Mouse (Mus musculus) neural tube, embryonic 11.5 days (tissue): Measurements from ENCODE around the gene Ccdc43. TPM values are rescaled to one million over a fixed set of nuclear protein-coding genes. Genes with fewer than 3 reads are reported as not detected.
"Not testable (repeated sequence)": the region's sequence is repeated elsewhere in the genome, so short reads cannot be mapped to it uniquely, and the experiment has no call there.

Experiments
- ATAC-seq: fragments of 200-750 bp; cut with Nextera tagmentation; 2 replicates; pipeline ENCODE4 v1.8.0; 2017; ENCODE audit warnings: moderate number of reproducible peaks, mild to moderate bottlenecking, moderate TSS enrichment, moderate library complexity; ENCODE audit not compliant: insufficient read depth, low FRiP score, low TSS enrichment
- DNase-seq: peaks from one replicate; pipeline ENCODE4 v3.0.0-alpha.2; 2015; ENCODE audit warnings: low spot score
- H3K27ac ChIP-seq: fragments of 300-500 bp; sonication (generic); 2 replicates; pipeline ENCODE4 v1.5.1; 2014; ENCODE audit warnings: low read depth, mild to moderate bottlenecking, low read length
- H3K27me3 ChIP-seq: fragments of 300-500 bp; sonication (generic); 2 replicates; pipeline ENCODE4 v1.6.1; 2014; ENCODE audit warnings: mild to moderate bottlenecking, low read length, mixed read lengths; ENCODE audit not compliant: control insufficient read depth, insufficient read depth
- H3K36me3 ChIP-seq: fragments of 300-500 bp; sonication (generic); 2 replicates; pipeline ENCODE4 v1.6.1; 2014; ENCODE audit warnings: mild to moderate bottlenecking, low read length, moderate library complexity, mixed read lengths; ENCODE audit not compliant: control insufficient read depth, insufficient read depth
- H3K4me1 ChIP-seq: fragments of 300-500 bp; sonication (generic); 2 replicates; pipeline ENCODE4 v1.6.1; 2014; ENCODE audit warnings: low read length, mixed read lengths; ENCODE audit not compliant: control insufficient read depth, insufficient read depth
- H3K4me2 ChIP-seq: fragments of 300-500 bp; sonication (generic); 2 replicates; pipeline ENCODE4 v1.6.1; 2014; ENCODE audit warnings: low read depth, mild to moderate bottlenecking, moderate library complexity
- H3K4me3 ChIP-seq: fragments of 300-500 bp; sonication (generic); 2 replicates; pipeline ENCODE4 v1.5.1; 2014; ENCODE audit warnings: low read depth, low read length
- H3K9ac ChIP-seq: fragments of 300-500 bp; sonication (generic); 2 replicates; pipeline ENCODE4 v1.6.1; 2014; ENCODE audit warnings: mild to moderate bottlenecking, low read length
- H3K9me3 ChIP-seq: fragments of 300-500 bp; sonication (generic); 2 replicates; pipeline ENCODE4 v1.6.1; 2016; ENCODE audit warnings: low read length; ENCODE audit not compliant: control insufficient read depth
- WGBS: fragments of 180-500 bp; shearing (Covaris S2); extraction: QIAGEN DNeasy Blood & Tissue Kit; methylation state at CpG from one replicate; pipeline ENCODE4 v1.1.7; 2014; 5-methylcytosine and 5-hydroxymethylcytosine counted together
- polyA plus RNA-seq: library from polyadenylated mRNA; unstranded; fragments of >200 nt; fragmentation: Nextera tagmentation; extraction: Ambion mirVana; gene quantifications from 2 replicates; pipeline ENCODE4 v1.2.1, GENCODE M21; 2014

The Ccdc43 gene
- polyA plus RNA-seq, 1 experiment from 2014 or later = 53.8 TPM

GRCm38 (mm10) chr11:102734961-102735360, 37.4 kb upstream of the Ccdc43 start:
- Histone ChIP-seq H3K27ac (no peak overlapping the region), H3K36me3 (no peaks in the 10 kb centered on the region), H3K4me2 (no peak overlapping the region), H3K9ac (no peak overlapping the region), H3K9me3 (no peaks in the 10 kb centered on the region), H3K4me3 (no peak overlapping the region), H3K4me1 (no peaks in the 10 kb centered on the region), H3K27me3 (no peaks in the 10 kb centered on the region)
- DNase-seq (no peak), ATAC-seq (no peak)
- WGBS = 90% methylated on average over 6 of the region's 6 CpGs

- H3K4me1 ChIP-seq = no peaks in the 10 kb centered on the region
- no peak for ATAC-seq
Measured at GRCm38 (mm10) chr11:102733146-102733545, 35.6 kb upstream of the Ccdc43 start.

GRCm38 (mm10) chr11:102731366-102731765, 33.8 kb upstream of the Ccdc43 start:
- H3K36me3 ChIP-seq = no peaks in the 10 kb centered on the region
- DNase-seq (no peak), ATAC-seq (no peak)
- H3K4me2 ChIP-seq = no peak overlapping the region
- no peaks in the 10 kb centered on the region for H3K4me1 ChIP-seq
- no peak overlapping the region for H3K9ac ChIP-seq
- no peak overlapping the region for H3K27ac ChIP-seq
- WGBS = 88% methylated on average over 6 of the region's 6 CpGs
- no peaks in the 10 kb centered on the region for H3K27me3 ChIP-seq
- no peaks in the 10 kb centered on the region for H3K9me3 ChIP-seq
- no peak overlapping the region for H3K4me3 ChIP-seq

More at GRCm38 (mm10) chr11:102733146-102733545, 35.6 kb upstream of the Ccdc43 start:
- H3K4me2 ChIP-seq = no peak overlapping the region
- no peak overlapping the region for H3K27ac ChIP-seq
- no peak for DNase-seq
- H3K27me3 ChIP-seq = no peaks in the 10 kb centered on the region
- 68% methylated on average over 5 of the region's 5 CpGs for WGBS
- no peaks in the 10 kb centered on the region for H3K9me3 ChIP-seq
- H3K9ac ChIP-seq = no peak overlapping the region
- H3K36me3 ChIP-seq = no peaks in the 10 kb centered on the region
- no peak overlapping the region for H3K4me3 ChIP-seq

- no peaks in the 10 kb centered on the region for H3K9me3 ChIP-seq
- 82% methylated on average over 3 of the region's 3 CpGs for WGBS
- H3K36me3 ChIP-seq = no peaks in the 10 kb centered on the region
- no peak overlapping the region for H3K4me2 ChIP-seq
- H3K4me3 ChIP-seq = no peak overlapping the region
- ATAC-seq (no peak), DNase-seq (no peak)
- no peak overlapping the region for H3K9ac ChIP-seq
- H3K4me1 ChIP-seq = no peaks in the 10 kb centered on the region
- no peaks in the 10 kb centered on the region for H3K27me3 ChIP-seq
- H3K27ac ChIP-seq = no peak overlapping the region
Measured at GRCm38 (mm10) chr11:102729835-102730234, 32.3 kb upstream of the Ccdc43 start.

GRCm38 (mm10) chr11:102728614-102729013, 31.0 kb upstream of the Ccdc43 start:
- Histone ChIP-seq H3K27ac (no peak overlapping the region), H3K4me1 (no peaks in the 10 kb centered on the region), H3K4me2 (no peak overlapping the region), H3K27me3 (no peaks in the 10 kb centered on the region), H3K4me3 (no peak overlapping the region), H3K9me3 (no peaks in the 10 kb centered on the region), H3K9ac (no peak overlapping the region), H3K36me3 (no peaks in the 10 kb centered on the region)
- DNase-seq (no peak), ATAC-seq (no peak)
- 34% methylated on average over 7 of the region's 7 CpGs for WGBS

- Histone ChIP-seq H3K27ac (no peak overlapping the region), H3K4me3 (no peak overlapping the region), H3K4me2 (no peak overlapping the region), H3K36me3 (no peaks in the 10 kb centered on the region), H3K9me3 (no peaks in the 10 kb centered on the region), H3K4me1 (no peaks in the 10 kb centered on the region), H3K27me3 (no peaks in the 10 kb centered on the region), H3K9ac (no peak overlapping the region)
- WGBS = 36% methylated on average over 3 of the region's 3 CpGs
- DNase-seq = peak; percentile 29
- no peak for ATAC-seq
Measured at GRCm38 (mm10) chr11:102725574-102725973, 28.0 kb upstream of the Ccdc43 start.

- Histone ChIP-seq H3K4me1 (no peaks in the 10 kb centered on the region), H3K27ac (no peak overlapping the region), H3K4me3 (no peak overlapping the region), H3K9me3 (no peaks in the 10 kb centered on the region), H3K4me2 (no peak overlapping the region), H3K9ac (no peak overlapping the region), H3K36me3 (no peaks in the 10 kb centered on the region), H3K27me3 (no peaks in the 10 kb centered on the region)
- ATAC-seq (no peak), DNase-seq (no peak)
- 80% methylated on average over 7 of the region's 7 CpGs for WGBS
Measured at GRCm38 (mm10) chr11:102716135-102716534, 18.6 kb upstream of the Ccdc43 start.

- H3K27ac ChIP-seq, H3K4me3 ChIP-seq, H3K4me1 ChIP-seq, ATAC-seq, DNase-seq, H3K4me2 ChIP-seq, H3K36me3 ChIP-seq, H3K9me3 ChIP-seq, H3K9ac ChIP-seq, H3K27me3 ChIP-seq: not testable (repeated sequence)
- 80% methylated on average over 2 of the region's 2 CpGs for WGBS
Measured at GRCm38 (mm10) chr11:102714578-102714977, 17.0 kb upstream of the Ccdc43 start.

GRCm38 (mm10) chr11:102712411-102712810, 14.8 kb upstream of the Ccdc43 start:
- Histone ChIP-seq H3K9me3 (no peaks in the 10 kb centered on the region), H3K4me2 (no peak overlapping the region), H3K4me3 (no peak overlapping the region), H3K27ac (no peak overlapping the region), H3K9ac (no peak overlapping the region), H3K36me3 (no peaks in the 10 kb centered on the region), H3K4me1 (no peaks in the 10 kb centered on the region), H3K27me3 (no peaks in the 10 kb centered on the region)
- no peak for DNase-seq
- WGBS = 85% methylated on average over 4 of the region's 4 CpGs
- ATAC-seq = no peak
